Mouse (Mus musculus): Measurements from ENCODE around the gene Gm20388. TPM values are rescaled to one million over a fixed set of nuclear protein-coding genes. Genes with fewer than 3 reads are reported as not detected.
A peak's percentile ranks its signal among the peaks of the same experiment; 100 is the strongest.

Gm20388 gene
- total and polyA plus RNA-seq, 2 experiments from 2014 or later = 17.3 TPM; not detected in 1

DNA sequence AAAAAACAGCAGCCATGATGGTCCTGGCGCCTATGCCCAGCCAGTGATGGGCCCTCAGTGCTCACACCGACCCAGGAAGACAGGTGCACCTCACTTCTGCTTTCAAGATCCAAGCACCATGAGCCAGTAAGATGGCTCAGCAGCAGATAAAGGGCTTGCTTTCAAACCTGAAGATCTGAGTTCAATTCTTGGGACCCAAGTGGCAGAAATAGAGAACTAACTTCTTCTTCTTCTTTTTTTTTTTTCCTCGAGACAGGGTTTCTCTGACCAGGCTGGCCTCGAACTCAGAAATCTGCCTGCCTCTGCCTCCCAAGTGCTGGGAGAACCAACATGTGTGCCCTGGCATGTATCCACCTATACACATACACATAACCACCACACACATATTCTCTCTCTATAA is 3509.1 kb downstream of the Gm20388 start:
- 74% methylated on average over 4 of the region's 4 CpGs for WGBS

DNA sequence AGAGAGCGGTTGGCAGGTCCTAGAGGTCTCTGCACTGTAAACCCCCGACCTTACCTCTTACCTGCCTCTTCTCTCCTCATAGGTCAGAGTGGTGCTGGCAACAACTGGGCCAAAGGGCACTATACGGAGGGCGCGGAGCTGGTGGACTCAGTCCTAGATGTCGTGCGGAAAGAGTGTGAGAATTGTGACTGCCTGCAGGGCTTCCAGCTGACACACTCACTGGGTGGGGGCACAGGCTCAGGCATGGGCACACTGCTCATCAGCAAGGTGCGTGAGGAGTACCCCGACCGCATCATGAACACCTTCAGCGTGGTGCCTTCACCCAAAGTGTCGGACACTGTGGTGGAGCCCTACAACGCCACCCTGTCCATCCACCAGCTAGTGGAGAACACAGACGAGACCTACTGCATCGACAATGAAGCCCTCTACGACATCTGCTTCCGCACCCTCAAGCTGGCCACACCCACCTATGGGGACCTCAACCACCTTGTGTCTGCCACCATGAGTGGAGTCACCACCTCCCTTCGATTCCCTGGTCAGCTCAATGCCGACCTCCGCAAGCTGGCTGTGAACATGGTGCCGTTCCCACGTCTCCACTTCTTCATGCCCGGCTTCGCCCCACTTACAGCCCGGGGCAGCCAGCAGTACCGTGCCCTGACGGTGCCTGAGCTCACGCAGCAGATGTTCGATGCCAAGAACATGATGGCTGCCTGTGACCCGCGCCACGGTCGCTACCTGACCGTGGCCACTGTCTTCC is 3510.1 kb downstream of the Gm20388 start:
- no peak overlapping the region for H3K27ac ChIP-seq (ENCODE audit: low read depth)
- 91% methylated on average over 34 of the region's 34 CpGs for WGBS
- no peak overlapping the region for H3K4me2 ChIP-seq (ENCODE audit: low read depth, low read length)
- no peaks in the 10 kb centered on the region for H3K4me1 ChIP-seq (ENCODE audit: control insufficient read depth, insufficient read depth)
- no peaks in the 10 kb centered on the region for H3K9me3 ChIP-seq (replicated peaks; ENCODE audit: control insufficient read depth, low read length)
- ATAC-seq (ENCODE audit: insufficient read depth, low read depth) (no peak), DNase-seq (ENCODE audit: low spot score) (no peak)
- no peaks in the 10 kb centered on the region for H3K36me3 ChIP-seq (replicated peaks; ENCODE audit: control insufficient read depth, insufficient read depth, low read length)
- no peak overlapping the region for H3K9ac ChIP-seq (replicated peaks; ENCODE audit: low read depth, low read length)
- H3K4me3 ChIP-seq (ENCODE audit: low read depth, low read length) = no peak overlapping the region
- H3K27me3 ChIP-seq (ENCODE audit: control insufficient read depth, insufficient read depth, low read length) = 0 out of 2 replicates have a peak, but pooled peaks cover 4% of the 10 kb centered on the region
- TF ChIP-seq EP300 (IDR thresholded peaks at IDR 0.05; ENCODE audit: low read depth) (no peak), CTCF (IDR thresholded peaks at IDR 0.05; ENCODE audit: low read depth) (no peak)

More for the DNA sequence above, 3509.1 kb downstream of the Gm20388 start:
- no peak overlapping the region for H3K9ac ChIP-seq (replicated peaks; ENCODE audit: low read depth, low read length)
- H3K36me3 ChIP-seq (replicated peaks; ENCODE audit: control insufficient read depth, insufficient read depth, low read length) = no peaks in the 10 kb centered on the region
- no peaks in the 10 kb centered on the region for H3K9me3 ChIP-seq (replicated peaks; ENCODE audit: control insufficient read depth, low read length)
- H3K27me3 ChIP-seq (ENCODE audit: control insufficient read depth, insufficient read depth, low read length) = 0 out of 2 replicates have a peak, but pooled peaks cover 4% of the 10 kb centered on the region
- no peak overlapping the region for H3K4me2 ChIP-seq (ENCODE audit: low read depth, low read length)
- H3K4me3 ChIP-seq (ENCODE audit: low read depth, low read length) = no peak overlapping the region
- no peak overlapping the region for H3K27ac ChIP-seq (ENCODE audit: low read depth)
- DNase-seq (ENCODE audit: low spot score) (no peak), ATAC-seq (ENCODE audit: insufficient read depth, low read depth) (no peak)
- no peak for TF ChIP-seq CTCF (IDR thresholded peaks at IDR 0.05; ENCODE audit: low read depth)
- TF ChIP-seq EP300 (IDR thresholded peaks at IDR 0.05; ENCODE audit: low read depth) = no peak
- no peaks in the 10 kb centered on the region for H3K4me1 ChIP-seq (ENCODE audit: control insufficient read depth, insufficient read depth)

DNA sequence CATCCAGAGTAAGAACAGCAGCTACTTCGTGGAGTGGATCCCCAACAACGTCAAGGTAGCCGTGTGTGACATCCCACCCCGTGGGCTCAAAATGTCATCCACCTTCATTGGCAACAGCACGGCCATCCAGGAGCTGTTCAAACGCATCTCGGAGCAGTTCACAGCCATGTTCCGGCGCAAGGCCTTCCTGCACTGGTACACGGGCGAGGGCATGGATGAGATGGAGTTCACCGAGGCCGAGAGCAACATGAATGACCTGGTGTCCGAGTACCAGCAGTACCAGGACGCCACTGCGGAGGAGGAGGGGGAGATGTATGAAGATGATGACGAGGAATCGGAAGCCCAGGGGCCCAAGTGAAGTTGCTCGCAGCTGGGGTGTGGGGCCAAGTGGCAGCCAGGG is 3510.7 kb downstream of the Gm20388 start:
- Histone ChIP-seq H3K9me3 (replicated peaks; ENCODE audit: control insufficient read depth, low read length) (peaks cover under 1% of the 10 kb centered on the region; the same call in 1 of the 2 replicates), H3K27me3 (ENCODE audit: control insufficient read depth, insufficient read depth, low read length) (0 out of 2 replicates have a peak, but pooled peaks cover 4% of the 10 kb centered on the region), H3K27ac (ENCODE audit: low read depth) (no peak overlapping the region), H3K9ac (replicated peaks; ENCODE audit: low read depth, low read length) (no peak overlapping the region), H3K4me3 (ENCODE audit: low read depth, low read length) (no peak overlapping the region), H3K4me1 (ENCODE audit: control insufficient read depth, insufficient read depth) (no peaks in the 10 kb centered on the region), H3K4me2 (ENCODE audit: low read depth, low read length) (no peak overlapping the region), H3K36me3 (replicated peaks; ENCODE audit: control insufficient read depth, insufficient read depth, low read length) (no peaks in the 10 kb centered on the region)
- no peak for TF ChIP-seq CTCF (IDR thresholded peaks at IDR 0.05; ENCODE audit: low read depth)
- no peak for TF ChIP-seq EP300 (IDR thresholded peaks at IDR 0.05; ENCODE audit: low read depth)
- 79% methylated on average over 19 of the region's 19 CpGs for WGBS
- DNase-seq (ENCODE audit: low spot score) = no peak
- ATAC-seq (ENCODE audit: insufficient read depth, low read depth) = no peak

DNA sequence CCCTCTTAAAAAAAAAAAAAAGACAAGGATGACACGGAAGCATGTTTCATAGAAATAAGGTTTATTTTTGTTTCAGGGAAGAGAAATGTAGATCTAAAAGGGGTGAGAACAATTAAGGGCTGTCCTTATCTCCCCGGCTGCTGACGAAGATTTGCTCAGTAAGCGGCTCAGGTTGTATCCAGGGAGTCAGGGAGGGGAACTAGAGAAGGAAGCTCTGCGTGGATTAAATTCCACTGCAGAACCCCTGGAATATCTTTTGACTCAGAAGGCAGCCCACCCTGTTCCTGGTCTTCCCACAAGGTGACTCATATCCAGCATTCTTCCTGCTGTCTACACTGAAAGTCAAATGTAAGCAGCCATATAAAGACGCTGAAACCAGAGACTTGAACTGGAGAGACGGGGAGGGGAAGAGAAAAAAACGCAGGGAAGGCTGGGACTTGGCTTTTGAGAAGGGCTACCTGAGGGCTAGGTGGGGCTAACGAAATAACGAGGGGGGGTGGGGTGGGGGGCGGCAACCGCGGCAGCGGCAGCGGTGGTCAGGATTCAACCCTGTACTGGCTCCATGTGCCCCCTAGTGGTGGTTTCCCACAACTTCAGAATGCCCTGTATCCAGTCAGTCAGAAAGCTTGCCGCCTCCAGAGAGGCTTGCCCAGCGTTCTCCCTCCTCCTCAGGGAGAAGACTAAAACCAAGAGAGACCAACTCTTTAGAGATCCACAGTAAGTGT is 3511.6 kb downstream of the Gm20388 start:
- H3K4me1 ChIP-seq (ENCODE audit: control insufficient read depth, insufficient read depth) = no peaks in the 10 kb centered on the region
- no peaks in the 10 kb centered on the region for H3K36me3 ChIP-seq (replicated peaks; ENCODE audit: control insufficient read depth, insufficient read depth, low read length)
- peak overlapping the region; percentile 6; the same call in 1 of the 2 replicates for H3K9ac ChIP-seq (replicated peaks; ENCODE audit: low read depth, low read length)
- 0 out of 2 replicates have a peak, but pooled peaks cover 4% of the 10 kb centered on the region for H3K27me3 ChIP-seq (ENCODE audit: control insufficient read depth, insufficient read depth, low read length)
- 5% methylated on average over 17 of the region's 17 CpGs for WGBS
- peaks cover 10% of the 10 kb centered on the region for H3K9me3 ChIP-seq (replicated peaks; ENCODE audit: control insufficient read depth, low read length)
- ATAC-seq (ENCODE audit: insufficient read depth, low read depth) (peak; percentile 64; the same call in 1 of the 2 replicates), DNase-seq (ENCODE audit: low spot score) (peak; percentile 42)
- H3K4me3 ChIP-seq (ENCODE audit: low read depth, low read length) = peak overlapping the region; percentile 25
- H3K4me2 ChIP-seq (ENCODE audit: low read depth, low read length) = peak overlapping the region; percentile 54
- no peak overlapping the region for H3K27ac ChIP-seq (ENCODE audit: low read depth)
- TF ChIP-seq CTCF (IDR thresholded peaks at IDR 0.05; ENCODE audit: low read depth) (peak; percentile 60), EP300 (IDR thresholded peaks at IDR 0.05; ENCODE audit: low read depth) (no peak)

DNA sequence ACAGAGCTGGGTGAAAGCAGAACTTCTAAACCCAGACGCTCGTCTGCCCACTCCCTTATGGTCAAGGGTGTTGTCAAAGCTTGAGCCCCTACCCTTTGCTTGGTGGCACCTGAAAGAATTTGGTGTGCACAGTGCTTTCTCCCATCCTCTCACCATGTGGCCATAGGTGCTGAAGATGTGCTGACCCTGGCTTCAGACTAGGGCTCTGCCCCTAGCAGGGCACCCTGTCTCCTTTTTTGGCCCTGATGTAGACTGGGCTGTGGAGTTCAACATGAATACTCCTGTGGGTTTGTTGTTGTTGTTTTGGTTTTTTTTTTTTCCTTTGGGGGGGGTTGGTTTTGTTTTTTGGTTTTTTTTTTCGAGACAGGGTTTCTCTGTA is 3512.1 kb downstream of the Gm20388 start:
- WGBS = 14% methylated on average over 3 of the region's 3 CpGs
- Histone ChIP-seq H3K27ac (ENCODE audit: low read depth) (no peak overlapping the region), H3K9ac (replicated peaks; ENCODE audit: low read depth, low read length) (no peak overlapping the region), H3K36me3 (replicated peaks; ENCODE audit: control insufficient read depth, insufficient read depth, low read length) (no peaks in the 10 kb centered on the region), H3K4me1 (ENCODE audit: control insufficient read depth, insufficient read depth) (no peaks in the 10 kb centered on the region), H3K4me2 (ENCODE audit: low read depth, low read length) (no peak overlapping the region), H3K27me3 (ENCODE audit: control insufficient read depth, insufficient read depth, low read length) (0 out of 2 replicates have a peak, but pooled peaks cover 4% of the 10 kb centered on the region), H3K4me3 (ENCODE audit: low read depth, low read length) (no peak overlapping the region), H3K9me3 (replicated peaks; ENCODE audit: control insufficient read depth, low read length) (peaks cover 15% of the 10 kb centered on the region)
- no peak for DNase-seq (ENCODE audit: low spot score)
- TF ChIP-seq EP300 (IDR thresholded peaks at IDR 0.05; ENCODE audit: low read depth) (no peak), CTCF (IDR thresholded peaks at IDR 0.05; ENCODE audit: low read depth) (no peak)
- no peak for ATAC-seq (ENCODE audit: insufficient read depth, low read depth)
